Mouse (Mus musculus) liver, embryonic 14.5 days (tissue): ENCODE results near the gene Mgst3. TPM values are rescaled to one million over a fixed set of nuclear protein-coding genes. Genes with fewer than 3 reads are reported as not detected.

Source experiments
- ATAC-seq: fragments of 200-750 bp; cut with Nextera tagmentation; 2 replicates; pipeline ENCODE4 v1.8.0; 2017; ENCODE audit warnings: moderate number of reproducible peaks, mild to moderate bottlenecking, moderate library complexity; ENCODE audit not compliant: insufficient read depth
- DNase-seq, 3 experiments: peaks; one replicate each; pipeline ENCODE4 v3.0.0-alpha.2; 2012 to 2013; ENCODE audit warnings: low read depth in 3 of 3, low spot score in 3 of 3
- H3K27ac ChIP-seq: fragments of 300-500 bp; sonication (generic); 2 replicates; pipeline ENCODE4 v1.5.1; 2014; ENCODE audit warnings: moderate library complexity, mild to moderate bottlenecking, control low read depth, inconsistent platforms
- H3K27me3 ChIP-seq: fragments of 300-500 bp; sonication (generic); 2 replicates; pipeline ENCODE4 v1.6.1; 2014; ENCODE audit warnings: mild to moderate bottlenecking, low read length, moderate library complexity; ENCODE audit not compliant: control insufficient read depth, insufficient read depth
- H3K36me3 ChIP-seq: fragments of 300-500 bp; sonication (generic); replicated peaks from 2 replicates; pipeline ENCODE4 v1.6.1; 2014; ENCODE audit warnings: low read depth; ENCODE audit not compliant: control insufficient read depth, insufficient read depth
- H3K4me1 ChIP-seq, 2 experiments: fragments of 200-500 bp in 1 of 2; fragments of 300-500 bp in 1 of 2; sonication (generic) in 1 of 2; replicated peaks; 2 replicates each; pipeline ENCODE4 v1.6.1; 2012 to 2014; ENCODE audit warnings: antibody characterized with exemption in 1 of 2, inconsistent platforms in 1 of 2, low read length in 1 of 2; ENCODE audit not compliant: control insufficient read depth in 2 of 2, insufficient read depth in 2 of 2
- H3K4me2 ChIP-seq: fragments of 300-500 bp; sonication (generic); 2 replicates; pipeline ENCODE4 v1.6.1; 2014; ENCODE audit warnings: low read depth, mild to moderate bottlenecking, control low read depth, moderate library complexity
- H3K4me3 ChIP-seq, 2 experiments: fragments of 200-500 bp in 1 of 2; fragments of 300-500 bp in 1 of 2; sonication (generic) in 1 of 2; 2 replicates each; pipeline ENCODE4 v1.5.1; 2012 to 2014; ENCODE audit warnings: low read depth in 2 of 2, low read length in 2 of 2, mild to moderate bottlenecking in 2 of 2, control low read depth in 1 of 2, inconsistent platforms in 1 of 2, moderate library complexity in 1 of 2; ENCODE audit not compliant: insufficient read depth in 1 of 2
- H3K9ac ChIP-seq: fragments of 300-500 bp; sonication (generic); replicated peaks from 2 replicates; pipeline ENCODE4 v1.6.1; 2014; ENCODE audit warnings: mild to moderate bottlenecking, control low read depth, moderate library complexity
- H3K9me3 ChIP-seq: fragments of 300-500 bp; sonication (generic); 2 replicates; pipeline ENCODE4 v1.6.1; 2016; ENCODE audit warnings: low read length, mixed read lengths; ENCODE audit not compliant: control insufficient read depth
- CTCF ChIP-seq: IDR thresholded peaks from 2 replicates; pipeline ENCODE4 v1.5.1; 2016; ENCODE audit warnings: antibody characterized with exemption, low read depth, control low read depth
- EP300 ChIP-seq: IDR thresholded peaks from 2 replicates; pipeline ENCODE4 v1.6.1; 2016; ENCODE audit warnings: antibody characterized with exemption, low read depth
- WGBS: fragments of 180-500 bp; shearing (Covaris S2); extraction: QIAGEN DNeasy Blood & Tissue Kit; methylation state at CpG from one replicate; pipeline ENCODE4 v1.1.7; 2014; ENCODE audit not compliant: insufficient replicate concordance; 5-methylcytosine and 5-hydroxymethylcytosine counted together
- polyA plus RNA-seq, 2 experiments: library from polyadenylated mRNA; depleted of rRNA in 1 of 2; stranded (reverse) in 1 of 2; unstranded in 1 of 2; fragments of >200 nt; fragmentation: Nextera tagmentation in 1 of 2; extraction: Ambion mirVana in 1 of 2; gene quantifications; 2 replicates each; pipeline versions ENCODE4 v1.2.1 to v1.2.3; 2012 to 2014

Gene Mgst3
- polyA plus RNA-seq, 2 experiments, result 330 to 596 TPM

GRCm38 (mm10) chr1:167385211-167385610 is 8.4 kb downstream of the Mgst3 start:
- no peak for ATAC-seq
- H3K9ac ChIP-seq, result peak overlapping the region; percentile 79
- peaks cover 92 to 95% of the 10 kb centered on the region in 2 experiments for H3K4me1 ChIP-seq

GRCm38 (mm10) chr1:167384156-167384555 is 9.5 kb downstream of the Mgst3 start:
- Histone ChIP-seq H3K9ac (peak overlapping the region; percentile 79), H3K9me3 (no peaks in the 10 kb centered on the region), H3K4me2 (peak overlapping the region; percentile 81), H3K4me1 (peaks cover 84 to 92% of the 10 kb centered on the region in 2 experiments), H3K27me3 (no peaks in the 10 kb centered on the region), H3K36me3 (peaks cover 50% of the 10 kb centered on the region), H3K27ac (peak overlapping the region; percentile 99), H3K4me3 (peak overlapping the region; percentile 24 to 34; a peak in 3 of 4 replicates)
- peak; percentile 91 to 92 (median 91) for DNase-seq
- peak; percentile 98 for ATAC-seq
- TF ChIP-seq CTCF (no peak), EP300 (peak; percentile 99)
- WGBS, result 12% methylated on average over 3 of the region's 3 CpGs

More at GRCm38 (mm10) chr1:167385211-167385610, 8.4 kb downstream of the Mgst3 start:
- Histone ChIP-seq H3K9me3 (no peaks in the 10 kb centered on the region), H3K36me3 (peaks cover 47% of the 10 kb centered on the region), H3K4me3 (no peak overlapping the region), H3K27ac (peak overlapping the region; percentile 99), H3K4me2 (peak overlapping the region; percentile 81), H3K27me3 (no peaks in the 10 kb centered on the region)
- 85% methylated on average over 2 of the region's 2 CpGs for WGBS
- DNase-seq, result no peak
- TF ChIP-seq EP300, result no peak
- no peak for TF ChIP-seq CTCF

GRCm38 (mm10) chr1:167383178-167383577 is 10.5 kb downstream of the Mgst3 start:
- H3K4me2 ChIP-seq, result peak overlapping the region; percentile 81
- peak overlapping the region in 1 of 2 experiments; percentile 34; a peak in 2 of 4 replicates for H3K4me3 ChIP-seq
- DNase-seq (no peak), ATAC-seq (no peak)
- peaks cover 49% of the 10 kb centered on the region for H3K36me3 ChIP-seq
- H3K27ac ChIP-seq, result peak overlapping the region; percentile 99
- H3K4me1 ChIP-seq, result peaks cover 79 to 86% of the 10 kb centered on the region in 2 experiments
- H3K9ac ChIP-seq, result peak overlapping the region; percentile 71
- WGBS, result 61% methylated on average over 5 of the region's 5 CpGs
- no peaks in the 10 kb centered on the region for H3K27me3 ChIP-seq
- no peaks in the 10 kb centered on the region for H3K9me3 ChIP-seq
- TF ChIP-seq EP300, result no peak
- no peak for TF ChIP-seq CTCF

- Histone ChIP-seq H3K4me1 (peaks cover 76 to 85% of the 10 kb centered on the region in 2 experiments), H3K36me3 (peaks cover 49% of the 10 kb centered on the region), H3K4me2 (peak overlapping the region; percentile 81), H3K4me3 (peak overlapping the region; percentile 2 to 34; a peak in 2 of 4 replicates), H3K27me3 (no peaks in the 10 kb centered on the region), H3K9me3 (no peaks in the 10 kb centered on the region), H3K27ac (peak overlapping the region; percentile 99), H3K9ac (peak overlapping the region; percentile 71)
- no peak for ATAC-seq
- TF ChIP-seq EP300, result no peak
- no peak for TF ChIP-seq CTCF
- WGBS, result 57% methylated on average over 5 of the region's 5 CpGs
- DNase-seq, result no peak
Observed at GRCm38 (mm10) chr1:167382763-167383162, 10.9 kb downstream of the Mgst3 start.

- H3K27me3 ChIP-seq, result no peaks in the 10 kb centered on the region
- peaks cover 52% of the 10 kb centered on the region for H3K36me3 ChIP-seq
- TF ChIP-seq EP300, result peak; percentile 31; the same call in 1 of the 2 replicates
- peak; percentile 19; the same call in 1 of the 2 replicates for TF ChIP-seq CTCF
- DNase-seq (peak in 1 of 3 experiments; percentile 59), ATAC-seq (no peak)
- 21% methylated on average over 7 of the region's 7 CpGs for WGBS
- no peaks in the 10 kb centered on the region for H3K9me3 ChIP-seq
- H3K4me2 ChIP-seq, result peak overlapping the region; percentile 81
- peak overlapping the region; percentile 99 for H3K27ac ChIP-seq
- peaks cover 73 to 83% of the 10 kb centered on the region in 2 experiments for H3K4me1 ChIP-seq
- H3K9ac ChIP-seq, result peak overlapping the region; percentile 71
- peak overlapping the region in 1 of 2 experiments; percentile 34; a peak in 2 of 4 replicates for H3K4me3 ChIP-seq
Observed at GRCm38 (mm10) chr1:167382316-167382715, 11.3 kb downstream of the Mgst3 start.
